Mouse (Mus musculus): Measurements from ENCODE around the gene Frmpd1. TPM values are rescaled to one million over a fixed set of nuclear protein-coding genes. Genes with fewer than 3 reads are reported as not detected.

The Frmpd1 gene
- 10 to 100 TPM; 12.2 to 12.8 TPM for total RNA-seq (2021)

- intact Hi-C loops (cut with DNase I), result loop anchor here (5.0 kb wide), 2 partner anchors 77 to 78 kb away; partner anchors contain the start of gene Tomm5
- DNase-seq (ENCODE audit: low spot score in 2 of 2), result peak; percentile 45 to 52
Measured at GRCm38 (mm10) chr4:45184521-45185330, at the start of gene Frmpd1. Gene Frmpd1 (plus strand): TSS chr4:45184875.

DNA sequence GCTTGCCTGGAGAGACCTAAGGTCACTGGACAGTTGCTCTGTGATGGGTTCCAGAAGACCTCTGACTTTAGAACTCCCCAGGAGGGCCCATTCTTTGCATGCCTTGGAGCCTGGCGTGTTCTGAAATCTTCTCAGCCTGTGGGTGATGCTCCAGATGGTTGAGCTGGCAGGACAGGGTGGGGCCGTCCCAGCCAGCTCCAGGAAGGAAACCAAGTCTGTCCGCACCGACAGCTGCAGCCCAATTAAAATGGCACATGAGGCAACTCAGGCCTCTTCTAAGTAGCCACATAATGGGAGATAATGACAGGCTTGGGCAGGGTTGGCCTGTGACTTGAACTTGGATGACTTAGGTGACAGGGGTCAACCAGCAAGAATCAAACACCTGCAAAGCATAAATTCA, 47.0 kb upstream of the Frmpd1 start:
- intact Hi-C loops (cut with DNase I), result no loop called here
- no peak for DNase-seq (ENCODE audit: low spot score in 2 of 2)

DNA sequence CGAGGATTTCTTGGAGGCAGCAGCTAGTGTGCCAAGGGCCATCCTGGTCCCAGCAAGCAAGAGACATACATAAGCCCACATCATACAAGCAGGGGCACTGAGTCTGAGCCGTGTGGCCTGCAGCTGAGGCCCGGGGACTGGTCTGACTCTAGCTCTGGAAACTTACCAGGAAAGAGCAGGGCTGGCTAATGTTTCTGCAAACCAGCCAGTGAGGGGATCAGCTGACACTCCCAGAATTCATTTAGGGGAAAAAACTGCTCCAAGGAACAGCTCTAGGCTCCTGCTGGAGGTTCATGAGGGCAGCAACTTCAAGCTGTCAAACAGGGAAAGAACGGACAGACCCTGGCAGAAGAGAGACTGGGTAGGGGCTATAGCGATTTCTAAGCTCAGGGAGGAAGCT, 42.8 kb upstream of the Frmpd1 start:
- intact Hi-C loops (cut with DNase I), result no loop called here
- DNase-seq (ENCODE audit: low spot score in 2 of 2), result peak; percentile 2 to 17

DNA sequence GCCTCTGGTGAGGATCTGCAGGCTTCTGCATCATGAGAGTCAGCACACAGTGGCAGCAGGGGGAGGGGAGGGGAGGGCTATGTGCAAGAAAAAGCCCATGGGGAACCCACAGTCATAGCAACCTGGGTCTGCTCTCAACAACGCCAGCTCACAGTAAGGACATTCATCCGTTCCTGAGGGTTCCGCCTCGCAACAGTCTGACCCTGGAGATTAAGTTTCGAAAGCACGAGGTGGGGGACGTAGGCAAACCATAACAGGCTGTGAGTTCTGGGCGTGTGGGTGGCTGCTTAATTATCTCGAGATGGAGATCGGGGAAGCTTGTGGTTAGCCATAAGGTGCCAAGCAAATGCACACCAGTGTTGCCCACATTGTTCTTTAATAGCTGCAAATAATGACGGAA, 42.3 kb upstream of the Frmpd1 start:
- DNase-seq (ENCODE audit: low spot score in 2 of 2), result peak in 1 of 2 experiments; percentile 20
- intact Hi-C loops (cut with DNase I), result no loop called here

DNA sequence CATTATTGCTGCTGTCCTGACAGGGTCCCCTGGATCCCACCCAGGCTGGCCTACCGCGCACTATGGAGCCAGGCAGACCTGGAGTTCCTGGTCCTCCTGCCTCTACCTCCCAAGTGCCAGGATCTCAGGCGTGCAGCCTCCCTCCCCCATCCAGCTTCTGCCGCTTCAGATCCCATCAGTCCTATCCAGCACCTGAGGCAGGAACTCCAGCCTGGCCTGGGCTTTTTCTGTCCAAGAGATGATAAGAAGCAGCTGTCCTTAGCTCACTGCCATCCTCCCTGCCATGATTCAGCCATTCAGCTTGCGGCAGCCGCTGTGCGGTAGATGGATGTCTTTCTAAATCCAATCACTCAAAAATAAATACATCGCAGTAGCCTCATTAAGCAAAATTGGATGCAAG, 41.7 kb upstream of the Frmpd1 start:
- DNase-seq (ENCODE audit: low spot score in 2 of 2), result peak; percentile 2 to 18
- intact Hi-C loops (cut with DNase I), result no loop called here

- intact Hi-C loops (cut with DNase I), result no loop called here
- no peak for DNase-seq (ENCODE audit: low spot score in 2 of 2)
Measured at GRCm38 (mm10) chr4:45156433-45156832, 28.2 kb upstream of the Frmpd1 start.

DNA sequence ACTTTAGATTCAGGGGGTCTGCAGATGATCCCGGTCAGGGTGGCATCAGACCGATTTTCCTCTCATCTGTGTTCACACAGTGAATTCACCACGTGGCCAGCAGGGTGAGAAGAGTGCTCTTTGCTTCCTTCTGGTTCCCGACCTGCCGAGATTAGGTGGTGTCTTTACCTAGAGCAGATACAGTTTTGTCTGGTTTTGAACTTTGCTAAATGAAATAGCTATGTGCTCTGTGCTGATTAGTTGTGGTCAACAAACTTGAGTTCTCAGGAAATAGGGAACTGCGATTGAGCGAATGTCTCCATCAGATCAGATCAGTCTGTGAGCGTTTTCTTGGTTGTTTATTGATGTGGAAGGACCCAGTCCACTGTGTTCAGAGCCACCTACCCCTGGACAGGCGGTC, 26.1 kb upstream of the Frmpd1 start:
- intact Hi-C loops (cut with DNase I), result no loop called here
- DNase-seq (ENCODE audit: low spot score in 2 of 2), result no peak

DNA sequence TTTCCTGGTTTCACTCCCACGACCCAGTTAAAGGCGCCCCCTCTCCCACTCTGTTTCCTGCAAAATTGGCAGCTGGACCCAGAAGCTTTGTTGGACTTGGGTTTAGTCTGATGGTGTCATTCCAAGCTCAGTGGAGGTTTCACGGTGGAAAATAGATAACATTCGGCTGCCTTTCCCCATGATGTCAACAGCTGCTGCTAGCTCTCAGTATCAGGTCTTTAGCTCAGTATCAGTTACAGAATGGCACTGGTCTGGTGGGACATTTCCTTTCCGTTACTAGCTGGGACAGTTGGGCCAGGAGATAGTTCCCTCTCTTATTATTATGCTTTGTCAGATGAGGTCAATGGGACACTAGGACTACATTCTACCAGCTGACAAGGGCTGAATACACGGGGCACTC, 23.9 kb upstream of the Frmpd1 start:
- DNase-seq (ENCODE audit: low spot score in 2 of 2), result no peak
- intact Hi-C loops (cut with DNase I), result no loop called here

GRCm38 (mm10) chr4:45163711-45164110, 21.0 kb upstream of the Frmpd1 start:
- intact Hi-C loops (cut with DNase I), result loop anchor here (2.0 kb wide), 1 partner anchor 117 kb away; no protein-coding TSS in a partner anchor
- DNase-seq (ENCODE audit: low spot score in 2 of 2), result peak in 1 of 2 experiments; percentile 17

GRCm38 (mm10) chr4:45165477-45165876, 19.2 kb upstream of the Frmpd1 start:
- intact Hi-C loops (cut with DNase I), result no loop called here
- no peak for DNase-seq (ENCODE audit: low spot score in 2 of 2)

DNA sequence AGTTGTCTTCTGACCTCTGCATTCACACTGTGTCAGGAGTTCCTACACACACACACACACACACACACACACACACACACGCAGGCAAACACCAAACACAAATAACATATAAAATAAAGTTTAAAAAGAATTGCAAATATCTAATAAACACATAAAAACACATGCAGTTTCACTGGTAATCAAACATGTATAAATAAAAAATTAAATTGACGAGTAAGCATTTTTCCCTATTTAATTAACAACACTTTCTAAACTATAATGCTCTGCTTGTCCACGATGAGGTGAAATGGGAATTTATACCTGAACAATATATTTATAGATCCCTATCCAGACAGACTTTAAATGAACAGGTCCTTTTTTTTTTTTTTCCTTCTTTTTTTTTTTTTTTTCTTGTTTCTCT, 18.7 kb upstream of the Frmpd1 start:
- intact Hi-C loops (cut with DNase I), result no loop called here
- DNase-seq (ENCODE audit: low spot score in 2 of 2), result no peak

GRCm38 (mm10) chr4:45171340-45171739, 13.3 kb upstream of the Frmpd1 start:
- peak in 1 of 2 experiments; percentile 11 for DNase-seq (ENCODE audit: low spot score in 2 of 2)
- intact Hi-C loops (cut with DNase I), result no loop called here

GRCm38 (mm10) chr4:45183818-45184520, 706 bp upstream of the Frmpd1 start:
- peak in 1 of 2 experiments; percentile 39 for DNase-seq (ENCODE audit: low spot score in 2 of 2)
- intact Hi-C loops (cut with DNase I), result loop anchor here (5.0 kb wide), 1 partner anchor 77 kb away; the partner anchor contains the start of gene Tomm5

DNA sequence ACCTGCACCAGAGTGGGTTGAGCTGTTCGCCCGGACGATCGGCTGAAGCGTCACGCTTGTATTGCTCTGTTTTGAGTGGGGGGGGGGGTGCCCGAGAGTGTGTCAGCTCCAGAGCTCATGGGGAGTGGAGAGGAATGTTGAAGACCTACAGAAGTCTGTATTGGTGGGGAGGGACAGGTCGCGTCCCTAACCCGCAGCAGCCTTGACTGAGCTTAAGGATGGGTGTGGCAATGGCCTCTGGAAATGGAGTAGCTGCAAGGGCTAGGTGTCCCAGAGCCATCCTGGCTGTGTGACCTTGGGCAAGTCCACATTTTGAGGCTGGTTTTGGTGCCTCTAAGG, 625 bp downstream of the Frmpd1 start:
- intact Hi-C loops (cut with DNase I), result loop anchor here (5.0 kb wide), 1 partner anchor 77 kb away; no protein-coding TSS in a partner anchor

DNA sequence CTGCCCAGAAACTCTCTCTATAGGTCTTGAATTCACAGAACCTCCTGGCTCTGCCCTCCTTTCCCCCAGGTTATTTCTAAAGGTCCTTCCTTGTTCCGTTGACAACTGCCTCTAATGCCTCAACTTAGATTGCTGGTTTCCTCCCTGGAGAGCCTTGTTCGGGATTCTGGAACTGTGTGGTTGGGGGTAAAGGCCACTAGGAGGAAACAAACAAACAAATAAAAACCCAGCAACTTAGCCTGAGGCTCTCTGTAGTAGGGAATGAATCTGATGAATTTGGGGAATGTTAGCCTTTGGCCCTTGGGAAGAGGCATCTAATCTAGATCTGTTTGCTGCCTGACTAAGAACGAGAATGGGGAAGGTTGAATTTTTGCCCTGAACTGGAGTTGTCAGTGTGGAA, 13.6 kb downstream of the Frmpd1 start:
- no peak for DNase-seq (ENCODE audit: low spot score in 2 of 2)
- intact Hi-C loops (cut with DNase I), result no loop called here

More for the DNA sequence above, 625 bp downstream of the Frmpd1 start:
- DNase-seq (ENCODE audit: low spot score in 2 of 2), result no peak

GRCm38 (mm10) chr4:45203283-45203682, 18.6 kb downstream of the Frmpd1 start:
- intact Hi-C loops (cut with DNase I), result no loop called here
- no peak for DNase-seq (ENCODE audit: low spot score in 2 of 2)

DNA sequence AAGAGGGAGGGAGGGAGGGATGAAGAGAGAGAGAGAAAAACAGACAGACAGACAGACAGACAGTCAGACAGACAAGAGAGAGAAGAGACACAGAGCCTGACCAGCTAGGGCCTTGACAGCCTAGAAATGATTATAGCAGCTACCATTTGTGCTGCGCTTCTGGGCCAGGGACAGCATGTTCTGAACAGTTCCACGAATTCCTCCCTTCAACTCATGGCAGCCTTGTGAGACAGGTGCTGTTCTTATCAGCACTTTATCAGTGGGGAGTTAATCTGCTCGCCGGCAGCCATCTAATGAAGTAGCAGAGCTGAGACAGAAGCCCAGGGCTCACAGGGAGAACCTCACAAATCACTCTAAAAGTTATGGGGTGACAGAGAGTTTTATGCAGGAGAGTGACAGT, 22.8 kb downstream of the Frmpd1 start:
- no peak for DNase-seq (ENCODE audit: low spot score in 2 of 2)
- intact Hi-C loops (cut with DNase I), result no loop called here

GRCm38 (mm10) chr4:45208832-45209363, 24.2 kb downstream of the Frmpd1 start:
- intact Hi-C loops (cut with DNase I), result no loop called here
- peak; percentile 7 to 38 for DNase-seq (ENCODE audit: low spot score in 2 of 2)

- intact Hi-C loops (cut with DNase I), result no loop called here
- no peak for DNase-seq (ENCODE audit: low spot score in 2 of 2)
Measured at GRCm38 (mm10) chr4:45212342-45213063, 27.8 kb downstream of the Frmpd1 start.

- no peak for DNase-seq (ENCODE audit: low spot score in 2 of 2)
- intact Hi-C loops (cut with DNase I), result no loop called here
Measured at GRCm38 (mm10) chr4:45219946-45220345, 35.3 kb downstream of the Frmpd1 start.

All from left cerebral cortex, postnatal 25 days (tissue).